Mouse (Mus musculus) thymus, adult 2 months (tissue): Measurements from ENCODE around the gene Gm10271.

Experiments
- CTCF ChIP-seq: fragments of 200-500 bp; IDR thresholded peaks from 2 replicates; pipeline ENCODE4 v1.5.1; 2012; ENCODE audit warnings: mild to moderate bottlenecking, control low read depth, low read length, moderate library complexity, borderline replicate concordance; ENCODE audit not compliant: control insufficient read depth, poor library complexity, insufficient read depth; ENCODE audit errors: extremely low read depth
- POLR2A ChIP-seq: fragments of 200-500 bp; IDR thresholded peaks from 2 replicates; pipeline ENCODE4 v1.6.1; 2012; ENCODE audit warnings: mild to moderate bottlenecking, low read length, control low read depth, moderate library complexity; ENCODE audit not compliant: control insufficient read depth, poor library complexity, insufficient read depth; ENCODE audit errors: extremely low read depth

DNA sequence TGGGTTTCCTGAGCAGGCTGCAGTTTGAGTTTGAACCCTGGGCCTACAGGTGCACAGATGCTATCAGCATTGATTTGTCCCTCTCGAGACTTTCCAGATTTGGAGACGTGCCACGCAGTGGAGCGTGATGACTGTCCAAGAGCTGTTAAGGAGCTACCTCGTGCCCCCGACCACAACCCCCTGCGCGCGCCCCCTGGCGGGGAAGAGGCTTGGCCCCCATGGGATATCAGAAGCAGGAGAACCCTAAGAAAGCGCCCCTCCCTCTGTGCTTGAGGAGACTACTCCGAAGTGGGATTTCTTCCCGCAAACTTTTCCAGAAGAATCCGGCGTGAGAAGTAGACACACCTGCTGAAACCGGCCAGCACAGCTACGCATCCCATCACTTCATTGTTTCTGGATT lies 9.6 kb downstream of the Gm10271 start:
- TF ChIP-seq CTCF (0 out of 2 replicates have a peak, but pooled peaks have one; percentile 18), POLR2A (no peak)
